Mouse (Mus musculus): Measurements from ENCODE around the gene Itga4. TPM values are rescaled to one million over a fixed set of nuclear protein-coding genes. Genes with fewer than 3 reads are reported as not detected.

The Itga4 gene
- total RNA-seq, 2 experiments from 2014 or later = 2.8 to 3.9 TPM

DNA sequence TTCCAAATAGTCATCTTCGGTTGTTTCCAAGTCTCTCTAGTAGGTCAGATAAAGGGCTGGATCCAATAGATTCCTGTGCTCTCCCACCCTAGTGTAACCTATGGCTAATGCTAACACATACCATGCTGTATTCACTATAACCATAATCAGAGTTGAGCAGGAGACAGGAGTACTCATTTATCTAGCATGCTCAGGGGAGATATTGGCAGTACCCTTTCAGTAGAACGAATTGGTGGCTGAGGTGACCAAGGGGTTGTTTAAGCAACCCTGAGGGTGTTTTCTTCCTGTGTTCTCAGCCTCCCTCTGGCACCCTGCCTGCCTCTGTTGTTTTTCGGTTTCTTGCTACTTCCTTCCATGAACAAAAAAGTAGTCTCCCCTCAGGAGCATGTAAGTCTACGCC is 4.1 kb downstream of the Itga4 start:
- intact Hi-C loops (cut with DNase I) = no loop called here

DNA sequence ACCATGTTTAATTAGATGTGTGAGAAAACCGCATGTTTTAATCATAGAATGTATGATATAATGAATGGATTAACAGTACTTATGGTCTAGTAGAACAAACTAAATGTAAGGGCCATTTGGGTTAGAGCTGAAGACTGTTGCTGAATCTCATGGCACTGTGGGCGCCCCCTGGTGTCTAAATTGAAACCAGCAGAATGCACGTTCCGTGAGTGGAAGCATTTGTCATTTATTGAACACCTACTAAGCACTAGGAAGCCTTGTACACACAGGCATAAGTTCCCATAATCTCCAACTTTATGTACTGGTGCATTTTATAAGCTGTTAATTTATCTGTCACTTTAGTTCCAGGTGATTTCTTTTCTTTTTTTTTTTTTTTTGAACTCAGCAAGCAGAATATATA is 10.4 kb downstream of the Itga4 start:
- DNase-seq = peak; percentile 38 to 43
- intact Hi-C loops (cut with DNase I) = loop anchor here (2.0 kb wide), 1 partner anchor 305 kb away; no protein-coding TSS in a partner anchor

More for the DNA sequence above, 4.1 kb downstream of the Itga4 start:
- DNase-seq = no peak

DNA sequence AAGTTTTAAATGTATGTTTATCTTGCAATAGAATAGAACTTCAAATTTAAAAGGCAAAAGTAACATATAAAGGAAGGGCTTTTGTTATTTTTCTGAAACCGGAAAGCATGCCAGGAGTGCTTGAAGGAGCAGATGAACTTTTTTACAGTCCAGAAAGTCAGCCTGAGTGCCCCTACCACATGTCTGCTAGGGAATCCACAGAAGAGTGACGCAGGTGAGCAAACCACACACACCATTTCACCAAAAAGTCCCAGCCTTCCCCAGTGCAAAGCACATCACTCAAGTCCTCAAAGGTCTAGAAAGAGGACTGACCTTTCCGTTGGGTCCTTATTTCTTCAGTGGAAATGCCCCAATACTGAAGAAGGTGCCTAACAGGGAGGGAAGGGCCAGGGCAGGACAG is 11.3 kb downstream of the Itga4 start:
- intact Hi-C loops (cut with DNase I) = no loop called here
- DNase-seq = no peak

DNA sequence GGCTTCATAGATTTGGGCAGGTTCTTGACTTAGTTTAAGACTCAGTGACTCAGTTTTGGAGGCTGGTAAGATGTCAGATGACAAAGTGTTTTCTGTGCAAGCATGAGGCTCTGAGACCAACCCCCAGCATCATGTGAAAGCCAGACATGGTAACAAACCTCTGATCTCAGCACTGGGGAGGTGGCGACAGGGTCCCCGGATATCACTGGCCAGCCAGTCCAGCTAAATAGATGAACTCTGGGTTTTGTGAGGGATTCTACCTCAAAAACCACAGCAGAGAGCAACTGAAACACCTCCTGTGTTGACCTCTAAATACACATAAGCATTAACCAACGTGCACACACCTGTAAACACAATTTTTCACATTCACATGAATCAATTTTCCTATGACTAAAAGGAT is 12.0 kb downstream of the Itga4 start:
- intact Hi-C loops (cut with DNase I) = no loop called here
- no peak for DNase-seq

DNA sequence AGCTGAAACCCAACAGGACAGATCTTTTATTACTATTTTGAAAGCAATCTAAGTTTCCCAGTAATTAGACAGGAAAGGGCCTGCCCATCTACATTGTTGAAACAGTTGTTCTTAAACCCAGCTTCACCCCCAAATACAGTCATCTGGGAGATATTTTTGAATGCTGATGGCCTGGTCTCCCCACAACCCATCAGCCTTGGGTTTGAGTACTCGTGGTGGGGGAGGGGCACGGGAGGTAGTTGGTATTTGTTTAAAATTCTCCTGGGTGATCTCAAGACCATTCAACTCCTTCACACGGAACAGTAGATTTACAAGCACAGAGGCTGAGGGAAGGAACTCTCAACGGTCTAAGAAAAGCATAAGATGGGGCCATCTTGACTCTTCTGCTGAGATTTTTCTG is 13.6 kb downstream of the Itga4 start:
- DNase-seq = no peak
- intact Hi-C loops (cut with DNase I) = no loop called here

DNA sequence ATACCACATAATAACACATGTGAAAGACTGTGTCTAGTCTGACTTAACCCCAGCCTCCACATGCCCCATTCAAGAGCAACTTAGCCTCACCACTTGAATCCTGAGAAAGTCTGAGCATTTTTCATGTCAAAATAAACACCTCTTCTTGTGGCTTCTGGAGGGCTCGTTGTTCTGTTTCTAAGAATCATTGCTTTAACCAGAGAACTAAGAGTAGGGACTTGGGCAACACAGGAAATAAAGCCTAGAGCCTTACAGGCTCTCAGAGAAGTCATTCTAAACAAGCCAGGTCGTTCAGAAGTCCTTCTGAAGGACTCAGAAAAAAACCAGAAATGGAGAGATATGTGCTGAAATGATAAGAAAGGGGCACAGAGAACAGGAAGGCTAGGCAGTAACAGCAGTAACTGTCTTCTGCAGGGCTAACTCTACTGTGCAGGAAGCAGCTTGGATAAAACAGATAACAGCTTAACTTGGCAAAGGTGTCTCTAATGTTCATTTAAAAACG is 14.9 kb downstream of the Itga4 start:
- DNase-seq = no peak
- intact Hi-C loops (cut with DNase I) = no loop called here

DNA sequence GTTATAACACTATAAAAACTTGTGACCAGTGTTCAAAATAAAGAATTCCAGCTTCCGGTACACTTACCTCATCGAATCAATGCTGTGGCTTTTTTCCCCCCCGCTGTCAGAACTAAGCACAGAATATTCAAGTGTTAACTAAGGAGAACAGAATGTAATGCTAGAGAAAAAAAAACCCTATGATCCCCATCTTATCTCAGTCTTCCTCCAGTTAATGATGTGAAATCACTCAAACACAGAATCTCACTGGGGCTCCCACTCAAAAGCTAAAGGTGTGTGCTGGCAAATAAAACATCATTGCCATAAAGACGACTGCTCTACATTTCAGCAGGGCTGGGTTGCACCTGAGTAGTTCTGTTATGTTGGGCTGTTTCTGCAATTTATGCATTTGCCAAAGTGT is 16.6 kb downstream of the Itga4 start:
- intact Hi-C loops (cut with DNase I) = no loop called here
- DNase-seq = no peak

DNA sequence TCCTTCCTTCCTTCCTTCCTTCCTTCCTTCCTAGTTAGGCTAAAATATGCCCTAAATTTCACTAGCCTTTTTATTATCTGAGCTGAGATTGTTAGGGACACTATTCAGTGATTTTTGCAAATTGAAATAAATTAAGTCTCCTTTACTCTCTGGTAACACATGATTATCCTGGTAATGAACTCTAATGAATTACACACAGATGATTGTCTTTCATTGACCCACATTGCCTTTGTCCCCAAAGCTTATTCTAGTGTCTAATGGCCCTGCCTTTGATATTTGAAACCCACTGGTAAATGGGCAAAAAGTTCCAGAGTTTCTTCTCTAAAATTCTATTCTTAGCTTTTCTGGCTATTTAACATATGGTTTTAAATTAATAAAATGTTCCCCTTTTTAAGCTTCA is 23.4 kb downstream of the Itga4 start:
- no peak for DNase-seq
- intact Hi-C loops (cut with DNase I) = no loop called here

DNA sequence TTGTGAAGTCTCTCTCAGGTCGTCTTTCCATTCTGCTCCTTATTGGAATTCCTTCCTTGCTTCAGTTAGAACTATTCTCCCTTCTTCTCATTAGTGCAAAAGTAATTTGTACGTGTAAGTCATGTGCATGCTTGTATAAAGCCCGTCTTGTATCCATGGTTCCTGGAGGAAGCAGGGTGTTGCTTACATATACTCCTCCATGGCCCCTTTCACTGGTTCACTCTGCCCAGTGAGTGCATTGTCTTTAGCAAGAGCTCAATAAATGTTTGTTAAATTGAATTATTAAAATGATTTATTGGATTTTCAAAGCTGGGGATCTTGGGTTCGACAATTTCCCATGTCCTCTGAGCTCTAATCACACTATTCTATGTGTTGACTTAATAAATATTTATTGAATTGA is 29.0 kb downstream of the Itga4 start:
- no peak for DNase-seq
- intact Hi-C loops (cut with DNase I) = no loop called here

DNA sequence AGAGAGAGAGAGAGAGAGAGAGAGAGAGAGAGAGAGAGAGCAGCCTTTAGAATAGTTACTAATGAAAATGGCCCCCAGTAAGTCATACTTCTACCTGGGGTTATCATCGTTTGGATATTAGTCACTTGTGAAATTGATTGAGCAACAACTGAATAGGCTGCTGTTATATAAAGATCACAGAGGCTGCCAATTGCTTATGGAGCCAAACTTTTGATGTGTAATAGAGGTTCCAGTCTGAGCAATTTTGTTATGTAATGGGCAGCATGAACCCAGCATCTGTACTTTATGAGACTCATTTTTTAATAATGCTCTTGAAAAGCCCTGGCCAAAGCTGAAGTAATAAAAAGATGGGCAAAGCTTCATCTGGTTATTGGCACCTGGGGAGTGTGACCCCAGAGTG is 34.9 kb downstream of the Itga4 start:
- intact Hi-C loops (cut with DNase I) = no loop called here
- no peak for DNase-seq

DNA sequence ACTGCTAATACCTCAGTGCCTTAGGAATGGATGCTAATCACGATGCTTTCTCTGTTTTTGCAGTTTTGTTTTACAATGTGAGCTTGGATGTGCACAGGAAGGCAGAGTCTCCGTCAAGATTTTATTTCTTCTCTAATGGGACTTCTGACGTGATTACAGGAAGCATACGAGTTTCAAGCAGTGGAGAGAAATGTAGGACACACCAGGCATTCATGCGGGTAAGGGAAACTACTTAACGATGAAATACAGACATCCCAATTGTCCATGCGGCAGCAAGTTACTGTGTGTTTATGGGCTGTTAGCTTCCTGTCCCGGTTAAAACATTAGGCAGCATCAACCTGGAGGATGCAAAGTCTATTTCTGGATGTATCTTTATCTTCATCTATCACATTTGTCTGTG is 36.7 kb downstream of the Itga4 start:
- intact Hi-C loops (cut with DNase I) = no loop called here

DNA sequence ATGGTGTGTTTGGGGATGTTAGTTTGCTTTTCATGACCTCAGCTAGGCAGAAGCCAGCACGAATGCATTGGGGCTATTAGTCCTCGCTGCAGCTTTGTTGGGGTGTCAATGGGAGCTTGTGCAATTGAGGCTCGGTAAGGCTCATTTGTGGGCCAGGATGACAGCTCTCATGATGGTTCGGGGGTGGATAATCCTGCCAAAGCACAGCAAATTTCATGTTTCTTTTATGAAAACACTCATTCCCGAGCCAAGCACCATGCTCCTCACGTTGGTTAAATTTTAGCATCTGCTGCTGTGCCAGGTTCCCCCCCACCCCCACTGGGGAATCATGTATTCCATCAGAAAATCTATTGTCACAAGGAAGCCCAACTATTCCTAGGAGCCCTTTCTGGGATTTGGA is 37.2 kb downstream of the Itga4 start:
- intact Hi-C loops (cut with DNase I) = no loop called here
- no peak for DNase-seq

More for the DNA sequence above, 36.7 kb downstream of the Itga4 start:
- DNase-seq = no peak

DNA sequence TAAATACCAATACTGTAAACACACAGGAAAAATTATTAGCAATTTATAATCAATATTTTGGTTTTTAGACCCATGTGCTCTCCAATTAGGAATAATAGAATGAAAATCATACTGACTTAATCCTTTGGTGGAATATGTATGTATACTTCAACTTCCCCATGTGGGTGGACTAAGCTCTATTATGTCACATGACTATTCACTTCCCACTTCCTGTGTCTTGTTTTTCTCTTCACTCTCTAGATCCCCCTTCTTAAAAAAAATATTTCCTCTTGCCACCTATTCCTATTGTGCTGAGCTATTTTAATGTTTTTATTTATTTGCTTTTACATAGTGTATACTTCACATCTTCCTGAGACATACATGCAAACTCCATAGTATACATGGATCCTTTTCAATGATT is 47.2 kb downstream of the Itga4 start:
- no peak for DNase-seq
- intact Hi-C loops (cut with DNase I) = no loop called here

DNA sequence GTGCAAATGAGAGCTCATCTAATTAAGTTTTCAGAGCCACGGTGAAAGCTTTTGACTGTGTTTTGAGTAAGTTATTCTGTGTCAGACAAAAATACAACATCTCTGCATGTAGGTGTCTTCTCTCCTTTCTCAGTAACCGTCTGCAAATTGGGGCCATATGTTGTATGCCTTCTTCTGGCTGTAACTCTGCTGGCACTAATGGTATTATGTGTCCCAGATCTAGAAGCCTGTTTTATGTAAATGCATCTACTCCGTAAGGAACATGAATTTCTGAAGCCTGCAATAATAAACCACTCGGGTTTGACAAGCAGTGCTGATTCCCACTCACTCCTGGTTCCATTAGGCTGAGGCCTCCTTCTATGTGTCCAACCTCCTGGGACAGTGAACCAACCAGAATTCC is 52.3 kb downstream of the Itga4 start:
- intact Hi-C loops (cut with DNase I) = no loop called here
- no peak for DNase-seq

DNA sequence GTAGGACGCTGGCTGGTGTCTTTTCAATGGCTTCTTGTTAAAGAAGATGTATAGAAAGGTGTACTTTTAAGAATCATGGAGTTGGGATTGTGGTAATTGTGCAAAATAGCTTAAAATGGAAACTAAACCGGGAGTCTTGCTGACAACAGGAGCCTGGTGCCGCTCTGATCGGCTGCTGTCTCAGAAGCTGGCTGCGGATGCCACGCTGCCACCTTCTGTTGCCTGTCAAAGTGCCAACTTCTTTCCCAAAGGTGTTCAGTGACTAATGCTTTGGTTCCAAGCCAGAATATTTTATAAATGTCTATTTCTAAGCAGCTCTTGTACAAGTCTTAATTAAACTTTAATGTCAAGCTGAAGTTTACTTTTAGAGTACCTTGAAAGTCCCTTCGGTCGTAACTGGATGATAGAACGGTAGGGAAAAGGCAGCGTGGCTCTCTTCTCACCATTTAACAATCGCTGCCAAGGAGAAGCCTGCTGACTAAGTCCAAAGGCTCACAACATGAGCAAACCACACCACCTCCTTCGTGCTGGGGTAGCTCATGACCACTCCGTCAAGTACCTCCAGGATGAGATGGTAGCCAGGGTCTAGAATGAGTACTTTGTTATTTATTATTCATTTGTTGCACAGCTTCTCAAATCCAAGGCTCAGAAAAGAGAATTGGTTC is 54.4 kb downstream of the Itga4 start:
- intact Hi-C loops (cut with DNase I) = no loop called here
- DNase-seq = no peak

DNA sequence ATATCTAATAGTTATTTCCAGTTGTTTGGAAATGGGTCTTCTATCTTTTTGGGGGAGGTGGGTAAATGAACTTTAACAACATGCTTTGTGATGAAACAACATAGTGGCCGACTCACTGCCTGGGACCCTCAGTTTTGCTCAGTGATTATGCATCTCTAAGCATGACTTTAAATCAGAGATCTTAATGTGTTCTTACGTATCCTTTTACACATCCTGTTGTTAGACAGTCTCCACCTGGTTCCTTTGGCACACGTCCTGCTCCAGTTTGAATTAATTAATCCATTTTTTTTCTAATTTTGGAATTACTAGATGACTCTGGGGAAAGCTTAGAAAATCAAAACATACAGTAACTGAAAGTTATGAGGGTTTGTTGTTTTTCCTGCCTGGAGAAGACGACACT is 57.3 kb downstream of the Itga4 start:
- no peak for DNase-seq
- intact Hi-C loops (cut with DNase I) = no loop called here

DNA sequence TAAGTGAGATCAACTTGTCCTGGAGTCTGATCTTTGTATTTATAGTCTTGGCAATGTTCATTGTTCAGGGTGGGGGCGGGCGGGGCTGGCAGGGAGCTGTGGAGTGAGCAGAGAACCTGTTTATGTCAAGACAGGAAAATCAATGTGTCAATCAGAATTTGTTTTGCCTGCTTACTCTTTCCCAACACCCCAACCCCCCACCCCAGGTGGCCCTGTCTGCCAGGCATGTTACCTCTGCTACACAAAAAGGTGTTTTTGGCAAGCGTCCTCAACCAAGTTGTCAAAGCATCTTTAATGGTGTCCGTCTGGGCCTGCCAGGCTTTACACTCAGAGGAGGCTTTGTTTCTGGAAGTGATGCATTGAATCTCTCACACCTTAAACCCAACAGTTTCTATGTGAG is 59.9 kb downstream of the Itga4 start:
- intact Hi-C loops (cut with DNase I) = no loop called here
- no peak for DNase-seq

DNA sequence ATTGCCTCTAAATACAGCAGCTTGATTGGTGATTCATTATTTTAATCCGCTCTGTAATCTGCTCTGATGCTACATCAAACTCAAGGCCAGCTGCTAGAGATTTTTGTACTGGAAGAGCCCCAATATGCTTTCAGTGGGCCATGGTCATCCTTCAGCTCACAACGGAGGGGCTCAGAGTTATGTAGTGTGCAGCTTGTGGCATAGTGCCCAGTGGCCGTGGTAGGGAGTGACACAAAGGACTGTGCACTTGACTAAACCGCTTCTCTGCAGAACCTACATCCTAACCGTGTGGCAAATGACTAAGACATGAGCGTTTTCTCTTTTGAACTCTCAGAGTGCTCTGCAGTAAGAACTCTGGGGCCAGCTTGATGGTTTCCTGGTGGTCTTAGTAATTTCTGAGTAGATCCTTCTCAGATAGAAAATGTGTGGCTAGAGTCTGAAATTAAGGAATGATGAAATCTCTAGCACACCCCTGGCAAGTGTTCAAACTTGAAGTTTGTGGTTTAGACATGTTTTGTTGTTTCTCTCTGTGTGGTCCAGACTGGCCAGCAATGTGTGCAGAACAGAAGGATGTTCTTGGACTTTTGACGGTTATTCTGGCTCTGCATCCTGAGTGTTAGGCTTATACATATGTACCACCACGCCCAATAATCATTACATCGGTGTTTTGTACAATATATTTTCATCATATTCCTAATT is 61.1 kb downstream of the Itga4 start:
- intact Hi-C loops (cut with DNase I) = no loop called here
- no peak for DNase-seq

DNA sequence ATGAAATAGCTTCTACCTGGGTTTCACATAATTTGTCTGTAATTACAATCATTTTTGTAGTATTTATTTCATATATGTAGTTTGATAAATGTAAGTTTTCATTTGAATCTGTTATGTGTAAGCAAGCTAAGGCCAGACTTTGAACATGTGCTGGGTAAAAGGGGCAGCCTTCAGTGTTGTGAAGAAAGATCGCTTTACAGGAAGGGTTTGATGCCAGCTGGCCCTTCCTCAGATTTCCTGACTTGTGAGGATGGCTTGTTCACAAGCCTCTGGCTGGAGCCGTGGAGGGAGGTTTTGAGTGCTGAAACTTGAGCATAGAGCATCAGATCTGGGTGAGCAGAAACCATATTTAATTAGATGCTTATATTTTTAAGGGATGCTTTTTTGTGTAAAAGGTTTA is 72.9 kb downstream of the Itga4 start:
- no peak for DNase-seq
- intact Hi-C loops (cut with DNase I) = no loop called here

DNA sequence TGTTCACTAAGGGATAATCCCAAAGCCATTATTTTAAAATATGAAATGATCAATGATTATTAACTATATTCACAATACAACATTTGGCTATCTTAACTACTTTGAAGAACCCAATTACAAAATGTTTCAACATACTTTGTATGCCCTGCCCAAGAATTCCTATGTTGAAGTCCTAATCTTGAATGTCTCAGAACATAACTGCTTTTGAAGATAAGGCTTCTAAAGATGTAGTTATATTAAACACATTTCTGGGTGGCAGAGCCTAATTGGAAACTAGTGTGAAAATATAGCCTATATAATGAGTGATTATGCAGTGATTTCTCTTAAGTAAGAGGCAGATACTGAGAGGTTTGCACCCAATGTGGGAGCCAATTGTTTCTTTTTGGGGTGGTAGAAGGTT is 79.4 kb downstream of the Itga4 start:
- intact Hi-C loops (cut with DNase I) = no loop called here
- DNase-seq = no peak

DNA sequence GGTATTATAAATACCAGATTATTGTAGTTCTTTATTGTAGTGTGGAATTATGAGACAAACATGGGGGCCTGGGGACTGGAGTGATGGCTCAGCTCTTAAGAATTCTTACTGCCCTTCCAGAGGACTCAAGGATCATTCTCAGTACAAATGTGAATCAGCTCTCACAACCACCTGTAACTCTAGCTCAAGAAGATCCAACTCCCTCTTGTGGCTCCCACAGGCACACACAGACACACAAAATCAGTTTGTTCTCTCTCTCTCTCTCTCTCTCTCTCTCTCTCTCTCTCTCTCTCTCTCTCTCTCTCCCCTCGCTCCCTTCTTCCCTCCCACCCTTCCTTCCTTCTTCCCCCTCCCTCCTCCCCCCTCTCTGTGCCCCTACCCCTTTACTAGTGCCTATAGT is 80.9 kb downstream of the Itga4 start:
- intact Hi-C loops (cut with DNase I) = no loop called here
- no peak for DNase-seq

DNA sequence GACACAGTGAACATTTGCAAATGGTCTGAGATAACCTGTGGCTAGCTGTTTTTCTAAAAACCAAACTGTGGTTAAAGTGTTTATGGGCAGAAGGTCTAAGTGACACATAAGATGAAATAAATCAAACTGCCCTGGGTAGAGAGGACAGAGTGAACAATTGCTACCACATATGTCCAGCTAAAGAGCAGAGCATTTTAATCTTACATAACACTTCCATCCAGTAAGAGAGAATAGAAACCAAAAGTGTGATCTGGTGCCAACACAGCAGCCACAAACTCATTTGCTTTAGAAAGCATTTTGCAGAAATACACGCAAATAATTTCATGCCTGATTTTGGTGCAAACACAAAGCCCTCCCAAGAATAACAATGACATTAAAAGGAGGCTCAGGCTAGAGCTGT is 83.8 kb downstream of the Itga4 start:
- intact Hi-C loops (cut with DNase I) = no loop called here
- no peak for DNase-seq

All from gastrocnemius, postnatal 36 days (tissue).